Mouse (Mus musculus): ENCODE data around the gene Tfip11.

Gene Tfip11

GRCm38 (mm10) chr5:112364184-112364797 lies 38.1 kb downstream of the Tfip11 start:
- no peak for DNase-seq (ENCODE audit: low spot score in 2 of 2)

DNA sequence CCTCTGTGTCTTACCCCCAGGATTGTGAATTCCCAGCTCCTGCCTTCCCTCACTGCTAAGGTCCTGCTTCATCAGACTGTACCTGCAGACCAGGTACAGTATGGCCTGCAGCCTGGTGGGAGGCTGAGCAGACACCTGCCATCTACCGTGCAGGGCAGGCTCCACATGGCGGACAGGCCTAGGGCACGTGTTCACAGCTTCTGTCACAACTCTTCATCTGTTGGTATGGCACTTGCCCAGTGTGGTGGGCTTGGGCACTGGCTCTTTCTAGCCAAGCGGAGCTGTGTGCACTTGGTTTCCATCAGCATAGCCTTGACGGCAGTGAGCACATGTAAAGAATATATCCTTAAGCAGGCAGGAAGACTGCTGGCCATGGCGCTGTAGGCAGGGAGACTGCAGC lies 40.7 kb downstream of the Tfip11 start:
- no peak for DNase-seq (ENCODE audit: low spot score in 2 of 2)

- DNase-seq (ENCODE audit: low spot score in 2 of 2): no peak
Measured at GRCm38 (mm10) chr5:112367338-112367737, 41.2 kb downstream of the Tfip11 start.

GRCm38 (mm10) chr5:112367929-112368328 lies 41.8 kb downstream of the Tfip11 start:
- DNase-seq (ENCODE audit: low spot score in 2 of 2): no peak

DNA sequence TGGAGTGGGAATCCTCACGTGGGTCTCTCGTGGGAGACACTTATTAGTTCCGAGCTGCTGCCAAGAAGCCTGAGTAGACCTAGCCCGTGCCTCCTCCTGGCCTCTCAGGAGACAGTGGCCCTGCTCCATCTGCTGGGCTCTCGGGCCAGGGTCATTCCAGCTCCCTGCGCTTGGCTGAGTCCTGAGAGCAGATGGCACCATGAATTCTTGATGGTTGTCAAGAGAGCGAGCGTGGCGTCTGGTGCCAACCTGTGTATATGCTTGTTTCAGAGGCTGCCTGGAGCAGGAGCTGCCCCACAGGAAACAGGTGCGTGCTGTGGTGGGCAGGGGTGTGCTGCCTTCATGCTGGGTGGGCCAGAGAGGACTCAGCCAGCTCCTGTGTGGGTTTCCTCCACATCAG lies 42.5 kb downstream of the Tfip11 start:
- no peak for DNase-seq (ENCODE audit: low spot score in 2 of 2)

DNA sequence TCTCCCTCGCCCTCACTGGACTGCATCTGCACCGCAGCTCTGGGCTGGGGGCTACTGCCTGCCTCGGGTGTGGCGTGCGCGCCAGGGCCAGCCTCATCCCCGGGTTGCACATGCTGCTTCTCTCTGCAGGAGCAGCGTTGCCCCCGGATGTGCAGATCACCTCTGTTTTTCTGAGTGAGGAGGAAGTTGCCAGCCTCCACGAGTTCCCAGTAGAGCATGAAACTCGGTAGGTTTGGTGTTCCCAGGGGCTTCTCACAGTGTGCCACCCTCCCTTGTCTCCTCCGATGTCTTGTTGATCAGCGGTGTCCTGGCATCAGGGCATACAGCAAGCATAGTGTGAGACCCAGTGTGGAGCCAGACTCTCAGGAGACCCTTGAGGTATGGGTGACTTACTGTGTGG lies 43.2 kb downstream of the Tfip11 start:
- DNase-seq (ENCODE audit: low spot score in 2 of 2): no peak

DNA sequence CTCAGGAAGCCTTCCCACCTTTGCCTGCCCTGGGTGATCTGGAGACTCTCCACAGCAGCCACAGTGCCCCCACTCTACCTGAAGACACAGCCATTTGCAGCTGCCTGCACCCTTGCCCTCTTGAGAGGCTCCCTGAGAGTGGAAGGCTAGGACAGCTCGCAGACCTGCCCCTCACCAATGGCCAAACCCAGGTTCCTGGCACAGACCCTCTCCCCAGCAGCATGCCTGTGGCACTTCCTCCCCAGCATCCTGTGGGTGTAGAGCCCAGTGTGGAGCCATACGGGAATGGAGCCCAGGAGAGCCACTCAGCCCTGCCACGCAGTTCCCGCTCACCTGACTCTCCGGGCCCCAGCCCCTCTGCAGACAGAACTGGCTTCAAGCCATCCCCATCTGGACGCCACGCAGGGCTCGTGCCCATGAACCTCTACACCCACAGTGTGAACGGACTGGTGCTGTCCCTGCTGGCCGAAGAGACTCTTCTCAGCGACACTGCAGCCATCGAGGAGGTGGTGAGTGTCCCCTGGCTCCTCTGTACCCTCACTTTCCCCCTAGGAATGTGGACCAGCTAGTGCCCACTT lies 44.2 kb downstream of the Tfip11 start:
- no peak for DNase-seq (ENCODE audit: low spot score in 2 of 2)

DNA sequence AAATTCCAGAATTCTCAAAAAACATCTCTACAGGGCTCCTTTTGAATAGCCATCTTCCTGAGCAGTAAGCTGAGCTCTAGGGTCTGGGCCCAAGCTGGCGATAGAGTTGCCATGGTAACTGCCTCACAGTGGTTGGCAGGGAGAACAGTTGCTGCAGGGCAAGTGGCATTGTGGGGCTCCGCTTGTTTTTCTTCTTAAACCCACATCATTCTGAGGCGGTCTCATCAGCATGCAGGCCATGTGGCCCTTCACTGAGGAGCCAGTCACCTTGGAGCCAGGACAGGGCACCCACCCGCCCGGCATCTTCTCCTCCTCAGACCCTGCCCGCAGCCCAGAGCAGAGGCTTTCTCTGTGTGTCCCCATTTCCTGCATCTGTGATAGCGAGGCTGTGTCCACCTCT lies 45.8 kb downstream of the Tfip11 start:
- no peak for DNase-seq (ENCODE audit: low spot score in 2 of 2)

DNA sequence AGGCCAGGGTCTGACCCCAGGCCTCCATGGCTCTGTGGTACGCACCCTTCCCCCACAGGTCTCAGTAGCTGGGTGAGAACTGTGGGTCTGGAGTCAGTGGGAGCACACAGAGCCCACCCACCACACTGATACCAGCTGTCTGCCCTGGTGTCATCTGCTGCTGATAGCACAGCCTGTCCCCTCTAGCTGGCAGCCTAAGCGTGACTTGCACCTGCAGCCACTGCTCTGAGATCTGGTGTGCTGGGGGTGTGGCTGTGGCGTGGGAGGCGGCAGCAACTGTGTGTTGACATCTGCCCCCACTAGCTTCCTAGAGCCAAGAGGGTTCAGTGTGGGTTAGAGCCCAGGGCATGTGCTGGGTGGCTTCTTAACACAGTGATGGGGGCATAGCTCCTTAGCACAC lies 50.0 kb downstream of the Tfip11 start:
- DNase-seq (ENCODE audit: low spot score in 2 of 2): no peak

DNA sequence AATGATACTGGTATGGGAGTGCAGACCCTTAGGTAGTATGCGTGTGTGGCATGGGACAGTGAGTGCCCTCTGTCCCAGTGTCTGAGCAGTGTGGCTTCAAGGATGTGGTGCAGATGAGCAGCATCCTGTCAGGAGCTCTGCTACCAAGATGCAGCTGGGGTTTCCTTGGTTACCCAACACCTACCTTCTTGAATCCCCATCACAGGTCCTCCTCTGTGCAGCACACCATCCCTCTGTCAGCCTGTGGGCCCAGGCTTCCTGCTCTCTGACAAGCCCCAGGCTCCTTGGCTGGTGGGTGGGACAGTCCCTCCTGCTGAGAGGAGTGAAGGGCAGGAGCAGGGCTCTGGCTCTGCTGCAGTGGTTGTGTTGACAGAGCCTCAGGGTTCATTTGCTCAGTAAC lies 51.2 kb downstream of the Tfip11 start:
- no peak for DNase-seq (ENCODE audit: low spot score in 2 of 2)

- no peak for DNase-seq (ENCODE audit: low spot score in 2 of 2)
Measured at GRCm38 (mm10) chr5:112378716-112379115, 52.6 kb downstream of the Tfip11 start.

DNA sequence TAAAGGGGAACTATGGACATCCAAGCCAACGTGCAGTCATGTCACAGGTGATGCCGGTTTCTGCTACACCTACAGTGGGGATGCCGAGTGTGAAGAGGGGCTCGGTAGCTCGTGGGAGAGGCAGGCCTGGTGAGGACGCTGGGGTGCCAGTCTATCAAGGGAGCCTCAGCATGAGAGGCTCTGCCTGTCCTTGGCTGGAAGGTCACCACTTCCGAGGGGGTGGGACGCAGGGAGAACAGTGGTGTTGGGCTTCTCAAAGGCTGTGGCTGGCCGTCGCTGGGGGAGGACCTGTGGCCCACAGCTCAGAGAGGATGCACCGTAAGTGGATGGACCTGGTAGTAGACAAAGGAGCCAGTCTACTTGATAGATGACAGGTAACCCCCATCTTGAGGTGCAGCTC lies 55.0 kb downstream of the Tfip11 start:
- no peak for DNase-seq (ENCODE audit: low spot score in 2 of 2)

DNA sequence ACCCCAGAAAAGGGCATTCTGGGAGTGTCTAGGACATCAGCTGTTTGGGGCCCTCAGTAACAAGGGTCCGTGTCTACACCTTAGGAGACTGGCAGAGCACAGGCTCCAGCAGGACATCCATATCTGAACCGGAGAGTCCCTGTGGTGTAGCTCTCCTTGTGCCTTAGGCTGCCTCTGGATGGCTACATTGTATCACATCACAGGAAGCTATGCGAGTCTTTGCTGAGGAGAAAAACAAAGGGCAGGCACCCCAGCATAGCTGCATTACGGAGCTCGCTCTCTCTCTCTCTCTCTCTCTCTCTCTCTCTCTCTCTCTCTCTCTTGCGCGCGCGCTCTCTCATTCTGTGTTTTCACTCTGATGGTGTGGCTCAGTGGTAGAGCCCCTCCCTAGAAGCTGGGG lies 55.9 kb downstream of the Tfip11 start:
- no peak for DNase-seq (ENCODE audit: low spot score in 2 of 2)

DNA sequence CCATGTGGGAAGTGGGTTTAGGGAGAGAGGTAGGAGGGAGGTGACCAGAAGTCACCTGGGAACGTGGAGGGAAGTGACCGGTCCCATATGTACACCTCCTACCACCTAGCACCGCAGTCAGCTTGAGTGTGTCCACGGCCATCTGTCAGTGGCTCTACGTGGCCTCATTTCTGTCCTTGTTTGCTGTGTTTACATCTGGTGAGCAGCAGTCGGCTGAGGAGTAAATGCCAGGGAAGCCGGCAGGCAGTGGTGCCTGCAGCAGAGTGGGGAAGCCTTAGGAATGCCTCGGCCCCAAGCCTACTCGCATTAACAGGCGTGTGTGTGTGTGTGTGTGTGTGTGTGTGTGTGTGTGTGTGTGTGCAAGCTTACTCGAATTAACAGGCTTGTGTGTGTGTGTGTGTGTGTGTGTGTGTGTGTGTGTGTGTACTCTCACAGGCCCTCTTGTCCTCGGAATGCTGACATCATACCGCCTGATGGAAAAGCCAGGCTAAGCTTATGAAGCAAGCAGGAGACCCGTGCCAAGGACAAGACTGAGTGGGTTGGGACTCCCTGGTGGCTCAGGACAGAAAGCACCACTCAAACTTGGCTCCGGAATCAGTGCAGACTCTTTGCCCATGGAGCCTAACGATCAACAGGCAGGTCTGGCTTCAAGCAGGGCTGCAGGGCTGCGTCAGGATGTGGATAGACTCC lies 56.6 kb downstream of the Tfip11 start:
- no peak for DNase-seq (ENCODE audit: low spot score in 2 of 2)

- no peak for DNase-seq (ENCODE audit: low spot score in 2 of 2)
Measured at GRCm38 (mm10) chr5:112384805-112385472, 58.8 kb downstream of the Tfip11 start.

- no peak for DNase-seq (ENCODE audit: low spot score in 2 of 2)
Measured at GRCm38 (mm10) chr5:112385973-112386372, 59.8 kb downstream of the Tfip11 start.

All from urinary bladder, postnatal 4 days (tissue).